Mouse (Mus musculus) cerebellum, adult 2 months (tissue): ENCODE measurements around the gene Klhdc4.

Experiments
- CTCF ChIP-seq: fragments of 200-500 bp; IDR thresholded peaks from 2 replicates; pipeline ENCODE4 v1.5.1; 2011; ENCODE audit warnings: low read depth, mild to moderate bottlenecking, control low read depth, low read length, moderate library complexity, borderline replicate concordance; ENCODE audit not compliant: insufficient read depth
- POLR2A ChIP-seq: fragments of 200-500 bp; IDR thresholded peaks from 2 replicates; pipeline ENCODE4 v1.6.1; 2011; ENCODE audit warnings: low read length, control low read depth, borderline replicate concordance; ENCODE audit not compliant: insufficient read depth

DNA sequence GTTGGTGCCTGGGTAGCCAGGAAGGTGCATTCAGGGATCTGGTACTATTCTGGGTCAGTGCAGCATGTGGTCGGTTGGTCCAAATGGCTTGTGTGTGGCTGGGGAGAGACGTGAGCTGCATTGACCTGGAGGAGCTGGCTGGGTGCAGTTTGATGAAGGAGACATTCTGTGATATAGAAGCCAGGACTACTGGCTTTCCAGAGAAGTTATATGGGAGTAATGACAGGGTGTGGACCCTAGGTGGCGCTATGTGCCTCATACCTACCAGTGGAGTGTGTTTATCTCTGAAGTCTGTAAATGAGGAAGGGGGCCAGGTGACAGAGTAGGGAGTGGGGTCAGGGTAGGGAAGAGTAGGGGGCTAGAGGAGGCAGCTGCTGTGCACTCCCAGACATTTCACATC, 78.9 kb downstream of the Klhdc4 start:
- TF ChIP-seq CTCF = peak; percentile 67
- no peak for TF ChIP-seq POLR2A
